Mouse (Mus musculus) megakaryocyte-erythroid progenitor cell, adult 5 weeks (primary cell): ENCODE data around the gene Notch1. TPM values are rescaled to one million over a fixed set of nuclear protein-coding genes. Genes with fewer than 3 reads are reported as not detected.

Source experiments
- polyA plus RNA-seq: library from polyadenylated mRNA; stranded (reverse); fragments of >175 nt; gene quantifications from 2 replicates; pipeline ENCODE4 v1.2.3, GENCODE M21; 2012

Notch1 gene
- 44.7 and 51.9 TPM in 2 replicates for polyA plus RNA-seq

DNA sequence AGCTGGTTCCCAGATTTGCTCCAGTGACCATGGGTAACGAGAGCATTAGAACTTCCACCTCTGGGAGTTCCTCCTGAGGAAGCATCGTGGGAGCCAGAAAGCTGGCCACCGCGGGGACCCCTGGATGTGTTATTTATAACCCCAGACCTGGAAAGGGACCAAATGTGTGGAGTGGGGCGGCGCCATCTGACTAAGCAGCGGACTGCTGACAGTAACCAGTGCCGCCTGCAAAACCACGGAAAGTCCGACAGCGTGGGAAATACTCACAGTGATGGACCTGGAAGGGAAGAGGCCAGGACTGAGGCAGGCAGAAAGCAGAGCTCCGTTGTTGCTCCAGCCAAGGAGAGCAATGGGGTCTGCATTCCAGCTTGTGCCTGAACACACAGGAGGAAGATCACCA lies at the start of gene Notch1:
Gene Notch1 (minus strand): TSS at position 389 of the 400 bp plus-strand sequence.

DNA sequence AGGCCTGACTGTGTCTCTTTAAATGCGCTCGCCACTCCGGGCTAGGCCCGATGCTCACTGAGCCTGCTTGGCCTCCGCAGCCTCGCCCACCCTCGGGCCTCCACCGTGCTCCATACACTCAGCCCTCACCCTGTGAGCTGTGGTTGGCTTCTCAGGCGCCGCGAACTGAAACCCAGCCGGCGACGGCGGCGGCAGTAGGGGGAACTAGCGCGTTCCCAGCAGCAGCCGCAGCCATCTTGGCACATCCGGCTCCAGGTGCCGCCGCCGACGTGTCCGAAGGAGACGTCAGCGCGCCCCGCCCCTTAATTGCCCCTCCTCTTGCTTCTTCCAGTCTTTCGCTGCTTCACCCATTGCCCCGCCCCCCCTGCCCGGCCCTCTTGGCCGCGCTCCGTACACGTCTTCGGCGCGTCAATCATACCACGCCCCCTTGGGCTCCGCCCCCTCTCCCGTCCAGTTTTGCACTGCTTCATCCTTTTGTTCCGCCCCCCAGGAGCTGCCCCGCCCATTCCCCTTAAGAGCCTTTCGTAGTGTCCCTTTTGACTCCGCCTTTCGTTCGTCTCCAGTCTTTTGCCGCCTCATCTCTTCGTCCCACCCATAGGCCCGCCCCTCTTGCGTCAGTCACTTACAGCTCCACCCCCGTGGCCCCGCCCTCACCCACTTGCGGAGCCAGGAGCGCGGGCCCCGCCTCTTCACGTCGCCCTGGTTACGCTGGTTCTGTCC lies 71.4 kb downstream of the Notch1 start, which contains the start of gene Sec16a:
Gene Sec16a (minus strand): TSS at position 271 of the 720 bp plus-strand sequence.

DNA sequence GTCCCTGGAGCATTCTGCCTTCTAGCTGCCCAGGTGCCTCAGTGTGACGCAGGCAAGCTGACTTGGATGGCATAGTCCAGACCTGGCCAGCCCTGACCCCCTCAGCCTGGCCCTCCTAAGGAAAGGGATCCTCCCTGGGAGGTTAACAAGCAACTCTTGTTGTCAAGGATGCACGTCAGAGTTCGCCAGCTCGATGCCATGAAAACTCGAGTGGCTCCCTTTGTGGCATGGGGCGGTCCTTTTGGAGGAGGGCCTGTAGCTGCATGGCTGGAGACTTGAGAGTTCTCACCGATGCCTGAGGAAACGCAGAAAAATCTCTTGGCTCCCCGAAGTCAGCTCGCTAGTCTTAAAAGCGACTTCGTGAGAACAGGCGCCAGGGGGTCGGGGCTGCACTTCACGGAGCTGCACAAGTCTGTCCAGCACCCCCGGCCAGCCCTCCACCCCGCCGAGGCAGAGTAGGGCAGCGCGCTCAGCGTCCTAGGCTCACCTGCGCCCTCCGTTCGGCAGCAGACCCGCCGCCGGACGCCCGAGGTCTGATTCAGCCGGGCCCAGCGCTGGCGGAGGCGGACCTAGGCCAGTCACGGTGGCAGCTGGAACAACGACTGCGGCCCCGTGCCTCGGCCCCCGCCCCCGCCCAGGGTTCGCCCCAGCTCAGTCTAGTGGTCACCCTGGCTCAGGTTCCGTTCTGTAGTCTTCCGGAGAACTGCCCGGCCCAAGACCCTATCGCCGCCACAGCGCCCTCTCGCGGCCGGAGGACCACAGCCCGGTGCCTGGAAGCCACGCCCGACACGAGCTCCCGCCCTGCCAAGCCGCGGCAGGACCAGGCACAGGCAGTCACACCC lies 107.7 kb downstream of the Notch1 start, which contains the start of gene Inpp5e:
Gene Inpp5e (minus strand): TSS at position 689 of the 842 bp plus-strand sequence.

Other genes with a start within 250 kb of the Notch1 start
- 0.02 TPM in 2 replicates for gene Ccdc187, start 222.1 kb downstream of the Notch1 start, polyA plus RNA-seq
- 54.7 and 77.0 TPM in 2 replicates for gene Gpsm1, start 201.1 kb downstream of the Notch1 start, polyA plus RNA-seq
- gene Dnlz, start 164.6 kb downstream of the Notch1 start, polyA plus RNA-seq = 18.0 and 21.7 TPM in 2 replicates
- gene Card9, start 155.7 kb downstream of the Notch1 start, polyA plus RNA-seq = 222 and 257 TPM in 2 replicates
- 39.7 and 63.6 TPM in 2 replicates for gene Snapc4, start 136.0 kb downstream of the Notch1 start, polyA plus RNA-seq
- gene Entr1, start 127.3 kb downstream of the Notch1 start, polyA plus RNA-seq = 75.4 and 97.5 TPM in 2 replicates
- 385 and 421 TPM in 2 replicates for gene Pmpca, start 127.3 kb downstream of the Notch1 start, polyA plus RNA-seq
- 13.3 and 16.9 TPM in 2 replicates for gene Inpp5e, start 107.5 kb downstream of the Notch1 start, polyA plus RNA-seq
- 30.5 and 33.9 TPM in 2 replicates for gene Sec16a, start 71.4 kb downstream of the Notch1 start, polyA plus RNA-seq
- 47.7 and 83.0 TPM in 2 replicates for gene Egfl7, start 63.4 kb upstream of the Notch1 start, polyA plus RNA-seq
- 0.26 and 0.64 TPM in 2 replicates for gene Gm20532, start 70.0 kb upstream of the Notch1 start, polyA plus RNA-seq
- gene Agpat2, start 87.8 kb upstream of the Notch1 start, polyA plus RNA-seq = 67.6 and 69.0 TPM in 2 replicates
- 9.0 and 14.8 TPM in 2 replicates for gene Fam69b, start 111.8 kb upstream of the Notch1 start, polyA plus RNA-seq
- 0.12 TPM in 1 of 2 replicates, not detected in the other for gene Lcn4, start 154.6 kb upstream of the Notch1 start, polyA plus RNA-seq